Mouse (Mus musculus) kidney, postnatal 36 days (tissue): ENCODE measurements around the gene Pla2g2f.

Experiments
- DNase-seq, 2 experiments: peaks; one replicate each; pipeline ENCODE4 v3.0.0; 2021 to 2022; ENCODE audit warnings: mixed read lengths in 2 of 2

Pla2g2f gene

GRCm38 (mm10) chr4:138712621-138713020 lies 44.8 kb downstream of the Pla2g2f start:
- no peak for DNase-seq

GRCm38 (mm10) chr4:138712096-138712495 lies 45.3 kb downstream of the Pla2g2f start:
- peak in 1 of 2 experiments; percentile 30 for DNase-seq

DNA sequence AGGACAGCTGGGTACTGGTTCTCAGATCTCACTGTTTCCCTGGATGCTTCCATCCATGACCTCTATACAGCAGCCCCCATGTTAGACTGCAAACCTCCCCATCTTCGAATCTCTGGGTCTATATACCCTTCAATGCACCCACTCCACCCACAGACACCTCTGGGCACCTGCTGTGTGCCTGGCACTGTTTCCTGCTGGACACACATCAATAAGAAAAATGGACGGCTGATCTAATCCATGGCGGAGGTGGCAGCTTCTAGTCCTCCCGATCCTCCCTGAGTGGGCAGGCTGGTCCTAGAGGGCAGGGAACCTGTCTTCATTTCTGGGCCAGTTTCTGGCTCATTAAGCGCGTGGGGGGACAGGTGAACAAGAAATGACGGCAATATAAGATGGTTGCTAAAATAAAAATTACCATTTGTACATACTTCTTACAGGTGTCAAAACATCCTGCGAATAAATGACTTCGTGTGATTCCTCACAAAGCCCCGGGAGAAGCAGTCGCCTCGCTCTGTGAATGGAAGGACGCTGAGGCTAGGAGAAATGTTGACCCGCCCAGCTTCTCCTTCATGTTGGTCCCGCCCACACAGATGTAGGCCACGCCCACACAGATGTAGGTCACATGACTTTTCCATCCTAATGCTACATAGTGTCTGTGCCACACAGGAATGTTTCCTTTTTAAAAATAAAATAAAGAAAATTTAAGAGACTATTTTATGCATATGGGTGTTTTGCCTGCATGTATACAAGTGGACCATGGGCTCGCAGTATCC lies 46.2 kb downstream of the Pla2g2f start:
- DNase-seq: no peak

- no peak for DNase-seq
Measured at GRCm38 (mm10) chr4:138710633-138711032, 46.8 kb downstream of the Pla2g2f start.

DNA sequence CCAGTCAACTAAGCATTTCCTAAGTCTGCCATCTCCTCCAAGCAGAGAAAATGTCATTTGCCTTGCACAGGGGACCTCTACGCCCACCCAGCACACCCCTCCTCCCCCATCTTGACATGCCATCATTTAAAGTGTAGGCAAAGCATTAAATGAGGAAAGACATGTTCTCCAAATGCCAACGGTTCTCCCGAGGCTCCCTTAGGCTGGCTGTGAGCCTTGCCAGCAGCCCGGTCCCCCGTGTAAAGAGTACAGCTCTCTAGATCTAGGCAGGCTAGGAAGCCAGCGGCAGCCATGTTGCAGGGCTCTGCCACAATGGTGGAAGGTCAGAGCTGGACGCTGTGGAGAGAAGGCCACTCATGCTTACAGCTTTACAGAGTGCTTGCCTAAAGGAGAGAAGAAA lies 47.5 kb downstream of the Pla2g2f start:
- no peak for DNase-seq

GRCm38 (mm10) chr4:138709246-138709645 lies 48.2 kb downstream of the Pla2g2f start:
- no peak for DNase-seq

GRCm38 (mm10) chr4:138708636-138709035 lies 48.8 kb downstream of the Pla2g2f start:
- peak; percentile 75 to 88 for DNase-seq

- DNase-seq: no peak
Measured at GRCm38 (mm10) chr4:138706620-138707019, 50.8 kb downstream of the Pla2g2f start.

DNA sequence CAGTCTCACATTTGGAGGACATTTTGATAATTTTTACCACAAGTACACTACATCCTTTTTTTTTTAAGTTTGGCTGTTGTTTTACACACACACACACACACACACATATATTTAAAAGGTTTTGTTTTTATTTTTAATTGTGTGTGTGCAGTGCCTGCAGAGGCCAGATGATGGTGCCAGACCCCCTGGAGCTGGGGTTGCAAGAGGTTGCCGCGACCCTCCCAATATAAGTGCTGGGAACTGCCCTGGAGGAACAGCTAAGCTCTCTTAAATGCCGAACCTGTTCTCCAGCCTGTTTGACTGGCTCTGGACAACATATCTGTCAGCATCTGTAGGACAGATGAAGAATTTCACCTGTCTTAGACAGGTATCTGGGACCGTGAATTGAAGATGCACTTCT lies 53.3 kb downstream of the Pla2g2f start:
- no peak for DNase-seq

DNA sequence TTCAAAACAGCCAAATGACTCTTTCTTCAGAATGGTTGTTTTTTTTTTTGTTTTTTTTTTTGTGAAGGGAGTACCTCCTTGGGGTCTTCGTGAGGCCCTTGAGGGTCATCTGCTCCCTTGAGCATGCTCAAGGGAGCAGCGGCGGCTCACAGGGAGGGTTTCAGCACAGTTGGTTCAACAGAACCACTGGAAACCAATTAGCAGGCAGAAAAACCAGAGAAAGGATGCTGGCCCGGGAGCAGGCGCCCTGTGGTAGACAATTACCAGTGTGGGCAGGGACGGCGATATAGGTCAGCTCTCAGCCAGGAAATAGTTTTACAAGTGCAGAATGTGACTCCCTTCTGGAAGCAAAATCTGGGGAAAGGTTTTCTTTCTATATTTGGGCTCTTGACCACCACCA lies 53.8 kb downstream of the Pla2g2f start:
- DNase-seq: no peak

DNA sequence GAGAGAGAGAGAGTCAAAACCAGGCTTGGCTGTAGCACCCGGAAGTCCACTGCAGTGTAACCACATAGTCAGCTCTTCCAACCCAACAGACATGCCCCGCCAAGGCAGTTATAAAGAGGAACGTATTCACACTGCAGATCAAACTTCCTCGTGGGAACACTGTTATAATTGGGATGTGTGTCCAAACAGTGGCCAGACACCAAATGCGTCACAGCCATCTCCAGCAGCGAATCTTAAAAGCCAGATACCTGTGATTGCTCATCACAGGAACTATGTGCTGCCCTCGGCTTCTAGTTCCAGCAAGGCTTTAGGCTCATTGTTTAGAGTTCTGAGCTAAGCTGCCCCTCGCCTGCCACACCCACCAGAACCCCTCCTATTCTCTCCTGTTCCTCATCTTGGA lies 54.9 kb downstream of the Pla2g2f start:
- DNase-seq: no peak

GRCm38 (mm10) chr4:138702031-138702430 lies 55.4 kb downstream of the Pla2g2f start:
- DNase-seq: no peak

- no peak for DNase-seq
Measured at GRCm38 (mm10) chr4:138701111-138701510, 56.3 kb downstream of the Pla2g2f start.
